Mouse (Mus musculus): ENCODE measurements at regions not wholly inside any gene's neighbourhood (a gene's known extent, or its start where the extent isn't known, plus 50 kb on each side); places are given as distances from the start of the nearest gene placed in this dataset.

GRCm38 (mm10) chr5:64505227-64505834, 297.9 kb upstream of the Klf3 start:
- H3K4me1 ChIP-seq (replicated peaks; ENCODE audit: control insufficient read depth, insufficient read depth, low read length), result peaks cover 36% of the 10 kb centered on the region
- peak; percentile 84 for DNase-seq
- H3K36me3 ChIP-seq (ENCODE audit: control insufficient read depth, insufficient read depth, low read length), result no peaks in the 10 kb centered on the region
- H3K27ac ChIP-seq (ENCODE audit: control insufficient read depth, insufficient read depth, low read length), result peak overlapping the region; percentile 92
- 0 out of 2 replicates have a peak, but pooled peaks have one; percentile 43 for TF ChIP-seq CTCF (IDR thresholded peaks at IDR 0.05; ENCODE audit: borderline replicate concordance, control insufficient read depth, extremely low read depth, insufficient read depth, low read length, poor library complexity)
- peak; percentile 71; the same call in 1 of the 2 replicates for TF ChIP-seq POLR2A (IDR thresholded peaks at IDR 0.05; ENCODE audit: control insufficient read depth, extremely low read depth, insufficient read depth, low read length, poor library complexity)
- no peaks in the 10 kb centered on the region for H3K27me3 ChIP-seq (ENCODE audit: control insufficient read depth, insufficient read depth, low read length)
- H3K4me3 ChIP-seq (ENCODE audit: control insufficient read depth, insufficient read depth, low read length), result peak overlapping the region; percentile 27
- under 1% methylated on average over 17 of the region's 17 CpGs for whole genome bisulfite sequencing

GRCm38 (mm10) chr5:64505835-64506600, 297.2 kb upstream of the Klf3 start:
- WGBS, result under 1% methylated on average over 15 of the region's 15 CpGs
- no peak overlapping the region for H3K4me3 ChIP-seq (ENCODE audit: control insufficient read depth, insufficient read depth, low read length)
- TF ChIP-seq POLR2A (IDR thresholded peaks at IDR 0.05; ENCODE audit: control insufficient read depth, extremely low read depth, insufficient read depth, low read length, poor library complexity) (no peak), CTCF (IDR thresholded peaks at IDR 0.05; ENCODE audit: borderline replicate concordance, control insufficient read depth, extremely low read depth, insufficient read depth, low read length, poor library complexity) (peak; percentile 96)
- H3K27me3 ChIP-seq (ENCODE audit: control insufficient read depth, insufficient read depth, low read length), result no peaks in the 10 kb centered on the region
- peaks cover 30% of the 10 kb centered on the region for H3K4me1 ChIP-seq (replicated peaks; ENCODE audit: control insufficient read depth, insufficient read depth, low read length)
- peak; percentile 96 for DNase-seq
- H3K27ac ChIP-seq (ENCODE audit: control insufficient read depth, insufficient read depth, low read length), result peak overlapping the region; percentile 92
- no peaks in the 10 kb centered on the region for H3K36me3 ChIP-seq (ENCODE audit: control insufficient read depth, insufficient read depth, low read length)

GRCm38 (mm10) chr5:64508565-64508964, 294.6 kb upstream of the Klf3 start:
- Histone ChIP-seq H3K27me3 (ENCODE audit: control insufficient read depth, insufficient read depth, low read length) (no peaks in the 10 kb centered on the region), H3K4me3 (ENCODE audit: control insufficient read depth, insufficient read depth, low read length) (no peak overlapping the region), H3K27ac (ENCODE audit: control insufficient read depth, insufficient read depth, low read length) (no peak overlapping the region), H3K36me3 (ENCODE audit: control insufficient read depth, insufficient read depth, low read length) (no peaks in the 10 kb centered on the region), H3K4me1 (replicated peaks; ENCODE audit: control insufficient read depth, insufficient read depth, low read length) (peaks cover 28% of the 10 kb centered on the region)
- TF ChIP-seq POLR2A (IDR thresholded peaks at IDR 0.05; ENCODE audit: control insufficient read depth, extremely low read depth, insufficient read depth, low read length, poor library complexity) (no peak), CTCF (IDR thresholded peaks at IDR 0.05; ENCODE audit: borderline replicate concordance, control insufficient read depth, extremely low read depth, insufficient read depth, low read length, poor library complexity) (no peak)
- DNase-seq, result no peak
- WGBS, result 91% methylated on average over 2 of the region's 2 CpGs

GRCm38 (mm10) chr5:64513155-64513945, 289.8 kb upstream of the Klf3 start:
- no peak overlapping the region for H3K4me3 ChIP-seq (ENCODE audit: control insufficient read depth, insufficient read depth, low read length)
- peak; percentile 33 for DNase-seq
- TF ChIP-seq POLR2A (IDR thresholded peaks at IDR 0.05; ENCODE audit: control insufficient read depth, extremely low read depth, insufficient read depth, low read length, poor library complexity) (no peak), CTCF (IDR thresholded peaks at IDR 0.05; ENCODE audit: borderline replicate concordance, control insufficient read depth, extremely low read depth, insufficient read depth, low read length, poor library complexity) (no peak)
- H3K27ac ChIP-seq (ENCODE audit: control insufficient read depth, insufficient read depth, low read length), result no peak overlapping the region
- H3K36me3 ChIP-seq (ENCODE audit: control insufficient read depth, insufficient read depth, low read length), result no peaks in the 10 kb centered on the region
- 89% methylated on average over 20 of the region's 20 CpGs for WGBS
- peaks cover 32% of the 10 kb centered on the region for H3K4me1 ChIP-seq (replicated peaks; ENCODE audit: control insufficient read depth, insufficient read depth, low read length)
- no peaks in the 10 kb centered on the region for H3K27me3 ChIP-seq (ENCODE audit: control insufficient read depth, insufficient read depth, low read length)

- DNase-seq, result no peak
- 87% methylated on average over 13 of the region's 13 CpGs for WGBS
- no peaks in the 10 kb centered on the region for H3K36me3 ChIP-seq (ENCODE audit: control insufficient read depth, insufficient read depth, low read length)
- no peak overlapping the region for H3K4me3 ChIP-seq (ENCODE audit: control insufficient read depth, insufficient read depth, low read length)
- no peak overlapping the region for H3K27ac ChIP-seq (ENCODE audit: control insufficient read depth, insufficient read depth, low read length)
- TF ChIP-seq POLR2A (IDR thresholded peaks at IDR 0.05; ENCODE audit: control insufficient read depth, extremely low read depth, insufficient read depth, low read length, poor library complexity), result no peak
- no peak for TF ChIP-seq CTCF (IDR thresholded peaks at IDR 0.05; ENCODE audit: borderline replicate concordance, control insufficient read depth, extremely low read depth, insufficient read depth, low read length, poor library complexity)
- peaks cover 36% of the 10 kb centered on the region for H3K4me1 ChIP-seq (replicated peaks; ENCODE audit: control insufficient read depth, insufficient read depth, low read length)
- no peaks in the 10 kb centered on the region for H3K27me3 ChIP-seq (ENCODE audit: control insufficient read depth, insufficient read depth, low read length)
Observed at GRCm38 (mm10) chr5:64516115-64516665, 287.0 kb upstream of the Klf3 start.

GRCm38 (mm10) chr5:64517241-64517640, 285.9 kb upstream of the Klf3 start:
- H3K27me3 ChIP-seq (ENCODE audit: control insufficient read depth, insufficient read depth, low read length), result no peaks in the 10 kb centered on the region
- H3K4me1 ChIP-seq (replicated peaks; ENCODE audit: control insufficient read depth, insufficient read depth, low read length), result peaks cover 42% of the 10 kb centered on the region
- H3K36me3 ChIP-seq (ENCODE audit: control insufficient read depth, insufficient read depth, low read length), result no peaks in the 10 kb centered on the region
- peak overlapping the region; percentile 50 for H3K27ac ChIP-seq (ENCODE audit: control insufficient read depth, insufficient read depth, low read length)
- DNase-seq, result peak; percentile 51
- WGBS, result 58% methylated on average over 4 of the region's 4 CpGs
- TF ChIP-seq CTCF (IDR thresholded peaks at IDR 0.05; ENCODE audit: borderline replicate concordance, control insufficient read depth, extremely low read depth, insufficient read depth, low read length, poor library complexity), result no peak
- TF ChIP-seq POLR2A (IDR thresholded peaks at IDR 0.05; ENCODE audit: control insufficient read depth, extremely low read depth, insufficient read depth, low read length, poor library complexity), result no peak
- no peak overlapping the region for H3K4me3 ChIP-seq (ENCODE audit: control insufficient read depth, insufficient read depth, low read length)

Data from thymus, adult 2 months (tissue).